Mouse (Mus musculus): ENCODE measurements at regions not wholly inside any gene's neighbourhood (a gene's known extent, or its start where the extent isn't known, plus 50 kb on each side); places are given as distances from the start of the nearest gene placed in this dataset.
"Not testable (repeated sequence)": the region's sequence is repeated elsewhere in the genome, so short reads cannot be mapped to it uniquely, and the experiment has no call there.

DNA sequence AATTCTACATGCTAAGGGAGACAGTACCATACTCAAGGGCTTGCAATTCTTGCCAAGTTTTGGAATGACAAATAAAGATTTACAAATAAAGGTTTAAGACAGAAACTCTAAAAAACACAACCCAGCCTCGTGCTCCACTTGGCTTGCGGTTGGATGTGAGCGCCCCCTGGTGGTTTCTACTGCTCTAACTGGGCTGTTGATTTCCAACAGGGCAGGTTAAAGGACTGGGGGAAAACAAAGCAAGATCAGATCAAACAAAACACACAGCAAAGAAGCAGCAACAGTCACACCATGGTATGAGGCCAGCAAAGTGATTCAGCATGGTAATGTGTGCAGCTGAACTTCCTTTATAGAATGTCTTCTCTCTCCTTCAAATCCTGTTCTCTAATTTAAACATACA, 339.2 kb downstream of the Adam3 start:
- TF ChIP-seq CTCF (conservative IDR thresholded peaks at IDR 0.05; ENCODE audit: insufficient read depth, insufficient read length, low read depth, low read length) (peak; percentile 76), POLR2A (IDR thresholded peaks at IDR 0.05; ENCODE audit: low read depth, low read length) (no peak)

DNA sequence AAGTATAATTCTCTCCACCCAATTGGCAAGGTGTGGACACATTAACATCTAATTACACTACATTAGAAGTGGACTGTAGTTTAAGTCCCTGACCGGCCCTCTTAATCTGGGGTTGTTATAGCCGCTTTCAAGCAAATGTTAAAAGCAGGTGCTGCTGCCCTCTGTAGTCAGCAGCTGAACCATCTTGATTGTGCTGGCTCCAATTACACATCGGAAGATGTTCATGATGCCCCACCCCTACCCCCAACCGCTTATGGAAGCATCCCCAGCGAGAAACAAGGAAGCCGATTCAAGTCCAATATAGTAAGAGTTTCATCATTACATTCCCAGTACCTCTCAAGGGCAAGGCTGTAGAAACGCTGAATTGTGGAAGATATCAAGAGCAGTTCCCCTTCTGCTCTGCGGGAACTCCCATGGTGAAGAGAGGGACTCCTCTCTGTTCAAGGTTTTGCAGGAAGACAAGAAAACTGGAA, 341.7 kb downstream of the Adam3 start:
- no peaks in the 10 kb centered on the region for H3K4me1 ChIP-seq (ENCODE audit: control insufficient read depth, insufficient read depth, low read length)
- TF ChIP-seq POLR2A (IDR thresholded peaks at IDR 0.05; ENCODE audit: low read depth, low read length) (no peak), CTCF (conservative IDR thresholded peaks at IDR 0.05; ENCODE audit: insufficient read depth, insufficient read length, low read depth, low read length) (no peak)
- no peak for DNase-seq
- H3K4me3 ChIP-seq (ENCODE audit: insufficient read depth, low read depth, low read length) = no peak overlapping the region
- H3K27me3 ChIP-seq (replicated peaks; ENCODE audit: control insufficient read depth, insufficient read depth, low read length) = no peaks in the 10 kb centered on the region
- 41% methylated on average over 8 of the region's 8 CpGs for WGBS
- H3K27ac ChIP-seq (ENCODE audit: insufficient read depth, low read depth, low read length) = no peak overlapping the region
- no peaks in the 10 kb centered on the region for H3K36me3 ChIP-seq (ENCODE audit: control insufficient read depth, insufficient read depth, low read length)

More for the DNA sequence above, 339.2 kb downstream of the Adam3 start:
- peak; percentile 67 for DNase-seq
- no peak overlapping the region for H3K4me3 ChIP-seq (ENCODE audit: insufficient read depth, low read depth, low read length)
- no peaks in the 10 kb centered on the region for H3K27me3 ChIP-seq (replicated peaks; ENCODE audit: control insufficient read depth, insufficient read depth, low read length)
- no peak overlapping the region for H3K27ac ChIP-seq (ENCODE audit: insufficient read depth, low read depth, low read length)
- no peaks in the 10 kb centered on the region for H3K36me3 ChIP-seq (ENCODE audit: control insufficient read depth, insufficient read depth, low read length)
- WGBS = 2% methylated on average over 3 of the region's 3 CpGs
- no peaks in the 10 kb centered on the region for H3K4me1 ChIP-seq (ENCODE audit: control insufficient read depth, insufficient read depth, low read length)

DNA sequence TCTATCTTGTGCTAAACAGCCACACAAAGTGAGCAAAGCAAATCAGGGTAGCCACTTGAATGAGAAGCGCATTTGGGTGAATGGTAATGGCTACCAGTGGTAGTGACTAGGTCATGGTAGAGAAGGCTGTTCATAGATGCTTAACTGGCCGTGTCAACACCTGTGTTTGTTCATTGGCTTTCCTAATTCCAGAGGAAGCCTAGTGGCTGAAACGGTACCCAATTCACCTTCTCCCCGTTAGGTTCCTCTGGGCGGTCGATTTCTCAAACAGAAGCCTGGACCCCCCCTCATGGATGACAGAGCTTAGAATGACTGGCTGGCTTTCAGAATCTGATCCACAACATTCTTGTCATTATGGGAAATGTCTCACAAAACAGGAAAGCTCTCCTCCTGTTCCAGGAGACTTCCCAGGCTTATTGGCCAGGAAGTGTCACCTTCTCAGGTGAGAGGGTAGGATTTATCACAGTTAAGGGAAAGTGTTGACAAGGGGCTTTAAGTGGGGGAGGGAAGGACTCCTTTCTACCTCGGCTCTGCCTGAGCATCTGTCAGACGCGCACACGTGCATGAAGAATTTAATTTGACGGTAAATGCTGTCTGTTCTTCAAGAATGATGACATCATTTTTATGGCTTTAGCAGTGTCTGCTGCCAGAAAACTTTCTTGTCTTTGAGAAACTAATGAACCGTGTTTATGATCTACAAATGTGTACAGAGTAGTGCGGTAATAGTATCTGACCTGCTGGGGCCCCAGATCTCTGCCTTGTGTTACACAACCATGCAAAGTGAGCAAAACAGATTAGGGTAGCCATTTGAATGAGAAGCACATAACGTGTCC, 342.3 kb downstream of the Adam3 start:
- H3K27ac ChIP-seq (ENCODE audit: insufficient read depth, low read depth, low read length) = no peak overlapping the region
- 36% methylated on average over 14 of the region's 14 CpGs for WGBS
- TF ChIP-seq CTCF (conservative IDR thresholded peaks at IDR 0.05; ENCODE audit: insufficient read depth, insufficient read length, low read depth, low read length) (no peak), POLR2A (IDR thresholded peaks at IDR 0.05; ENCODE audit: low read depth, low read length) (no peak)
- no peaks in the 10 kb centered on the region for H3K27me3 ChIP-seq (replicated peaks; ENCODE audit: control insufficient read depth, insufficient read depth, low read length)
- no peaks in the 10 kb centered on the region for H3K4me1 ChIP-seq (ENCODE audit: control insufficient read depth, insufficient read depth, low read length)
- H3K4me3 ChIP-seq (ENCODE audit: insufficient read depth, low read depth, low read length) = no peak overlapping the region
- no peak for DNase-seq
- H3K36me3 ChIP-seq (ENCODE audit: control insufficient read depth, insufficient read depth, low read length) = no peaks in the 10 kb centered on the region

DNA sequence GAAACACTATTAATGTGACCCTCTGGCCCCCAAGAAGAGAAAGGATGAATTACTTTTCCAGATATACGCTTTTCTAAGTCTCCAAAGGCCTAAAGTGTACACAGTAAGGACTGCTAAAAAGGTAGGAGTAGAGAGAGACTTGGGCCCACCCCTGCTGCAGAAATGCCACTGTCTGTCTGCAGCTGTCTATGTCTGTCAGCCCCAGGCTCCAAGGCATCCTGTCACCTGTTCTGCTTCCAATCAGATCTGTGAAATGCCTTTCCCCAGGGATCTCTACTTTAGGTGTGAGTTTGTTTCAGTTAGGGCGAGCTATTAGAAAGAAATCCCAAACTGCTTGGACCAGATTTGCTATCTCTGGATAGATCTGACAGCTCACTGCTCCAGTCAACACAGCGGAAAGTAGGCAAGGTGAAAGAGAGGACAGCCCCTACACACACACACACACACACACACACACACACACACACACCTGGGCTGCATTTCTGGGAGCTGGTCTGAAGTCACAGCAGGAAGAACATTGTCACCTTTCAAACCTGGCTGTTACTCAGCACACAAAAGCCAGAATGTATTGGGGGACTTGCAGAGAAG, 343.9 kb downstream of the Adam3 start:
- TF ChIP-seq CTCF (conservative IDR thresholded peaks at IDR 0.05; ENCODE audit: insufficient read depth, insufficient read length, low read depth, low read length) = no peak
- TF ChIP-seq POLR2A (IDR thresholded peaks at IDR 0.05; ENCODE audit: low read depth, low read length) = no peak
- Histone ChIP-seq H3K4me1 (ENCODE audit: control insufficient read depth, insufficient read depth, low read length) (no peaks in the 10 kb centered on the region), H3K27ac (ENCODE audit: insufficient read depth, low read depth, low read length) (no peak overlapping the region), H3K4me3 (ENCODE audit: insufficient read depth, low read depth, low read length) (no peak overlapping the region), H3K36me3 (ENCODE audit: control insufficient read depth, insufficient read depth, low read length) (no peaks in the 10 kb centered on the region), H3K27me3 (replicated peaks; ENCODE audit: control insufficient read depth, insufficient read depth, low read length) (no peaks in the 10 kb centered on the region)
- no peak for DNase-seq
- WGBS = 83% methylated on average over 3 of the region's 3 CpGs

DNA sequence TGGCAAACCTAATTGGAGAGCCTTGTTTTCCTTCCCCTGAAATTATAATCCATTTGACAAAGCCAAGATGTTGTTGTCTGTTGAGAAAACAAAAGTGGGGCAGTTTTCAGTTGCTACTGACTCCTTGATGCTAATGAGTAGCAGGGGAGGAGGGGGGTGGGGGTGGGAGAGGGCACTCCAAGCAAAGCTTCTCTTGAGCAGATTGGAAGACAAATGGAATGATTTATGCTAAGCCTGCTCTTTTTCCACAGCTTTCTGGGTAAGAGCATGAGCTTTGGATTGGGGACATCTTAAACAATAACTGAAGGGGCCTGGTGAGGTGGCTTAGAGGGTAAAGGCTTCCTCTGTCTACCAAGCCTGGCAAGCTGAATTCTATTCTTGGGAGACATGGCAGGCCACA, 347.6 kb downstream of the Adam3 start:
- no peak overlapping the region for H3K4me3 ChIP-seq (ENCODE audit: insufficient read depth, low read depth, low read length)
- TF ChIP-seq CTCF (conservative IDR thresholded peaks at IDR 0.05; ENCODE audit: insufficient read depth, insufficient read length, low read depth, low read length) (no peak), POLR2A (IDR thresholded peaks at IDR 0.05; ENCODE audit: low read depth, low read length) (no peak)
- no peak for DNase-seq
- H3K27ac ChIP-seq (ENCODE audit: insufficient read depth, low read depth, low read length) = no peak overlapping the region
- H3K4me1 ChIP-seq (ENCODE audit: control insufficient read depth, insufficient read depth, low read length) = no peaks in the 10 kb centered on the region
- no peaks in the 10 kb centered on the region for H3K27me3 ChIP-seq (replicated peaks; ENCODE audit: control insufficient read depth, insufficient read depth, low read length)
- H3K36me3 ChIP-seq (ENCODE audit: control insufficient read depth, insufficient read depth, low read length) = no peaks in the 10 kb centered on the region

DNA sequence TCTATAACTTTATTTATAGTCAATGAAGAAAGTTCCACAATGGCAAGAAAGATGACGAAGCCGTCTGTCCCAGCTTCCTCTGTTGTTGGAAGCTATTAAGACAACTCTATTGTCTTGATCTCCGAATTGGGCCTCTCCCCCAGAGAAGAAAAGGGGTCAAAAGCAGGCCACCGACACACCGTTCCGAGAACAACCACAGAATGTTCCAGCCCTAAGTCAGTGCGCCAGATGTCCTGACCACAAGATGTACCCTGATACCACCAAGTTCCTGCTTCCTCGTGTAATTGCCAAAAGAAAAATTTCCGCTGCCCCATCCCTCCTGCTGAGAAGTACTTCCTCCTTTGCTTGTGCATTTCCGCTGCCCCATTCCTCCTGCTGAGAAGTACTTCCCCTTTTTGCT, 348.8 kb downstream of the Adam3 start:
- not testable (repeated sequence) for H3K27me3 ChIP-seq (replicated peaks; ENCODE audit: control insufficient read depth, insufficient read depth, low read length); H3K4me3 ChIP-seq (ENCODE audit: insufficient read depth, low read depth, low read length); DNase-seq; H3K4me1 ChIP-seq (ENCODE audit: control insufficient read depth, insufficient read depth, low read length); H3K36me3 ChIP-seq (ENCODE audit: control insufficient read depth, insufficient read depth, low read length); H3K27ac ChIP-seq (ENCODE audit: insufficient read depth, low read depth, low read length)
- 87% methylated on average over 10 of the region's 10 CpGs for WGBS

DNA sequence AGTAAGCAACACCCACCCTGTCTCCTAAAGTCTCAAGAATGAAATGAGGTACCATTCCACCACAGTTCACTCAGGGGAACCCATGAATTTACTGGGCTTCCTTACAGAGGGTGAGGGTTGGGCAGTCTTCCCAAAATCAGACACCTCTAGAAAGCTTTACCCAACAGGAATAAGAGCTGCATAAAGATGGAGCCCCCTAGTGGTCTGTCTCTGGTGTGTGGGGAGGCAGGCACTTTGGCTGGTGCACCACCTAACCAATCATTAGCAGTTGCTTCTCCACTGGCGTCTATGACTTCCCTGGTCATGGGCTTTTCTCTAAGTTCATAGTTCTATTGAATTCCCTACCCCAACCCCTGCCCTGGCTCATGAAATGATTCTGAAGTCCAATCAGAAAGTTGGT, 351.1 kb downstream of the Adam3 start:
- peak; percentile 21 for DNase-seq
- 83% methylated on average over 1 of the region's 1 CpGs for WGBS

More for the DNA sequence above, 351.1 kb downstream of the Adam3 start:
- TF ChIP-seq POLR2A (IDR thresholded peaks at IDR 0.05; ENCODE audit: low read depth, low read length) (no peak), CTCF (conservative IDR thresholded peaks at IDR 0.05; ENCODE audit: insufficient read depth, insufficient read length, low read depth, low read length) (0 out of 2 replicates have a peak, but pooled peaks have one; percentile 24)
- H3K27ac ChIP-seq (ENCODE audit: insufficient read depth, low read depth, low read length) = no peak overlapping the region
- no peaks in the 10 kb centered on the region for H3K27me3 ChIP-seq (replicated peaks; ENCODE audit: control insufficient read depth, insufficient read depth, low read length)
- no peak overlapping the region for H3K4me3 ChIP-seq (ENCODE audit: insufficient read depth, low read depth, low read length)
- H3K36me3 ChIP-seq (ENCODE audit: control insufficient read depth, insufficient read depth, low read length) = no peaks in the 10 kb centered on the region
- H3K4me1 ChIP-seq (ENCODE audit: control insufficient read depth, insufficient read depth, low read length) = no peaks in the 10 kb centered on the region
